Mouse (Mus musculus): ENCODE results near the gene Atg5. TPM values are rescaled to one million over a fixed set of nuclear protein-coding genes. Genes with fewer than 3 reads are reported as not detected.

The Atg5 gene
- polyA plus RNA-seq, 1 experiment from 2014 or later = 24.5 TPM

DNA sequence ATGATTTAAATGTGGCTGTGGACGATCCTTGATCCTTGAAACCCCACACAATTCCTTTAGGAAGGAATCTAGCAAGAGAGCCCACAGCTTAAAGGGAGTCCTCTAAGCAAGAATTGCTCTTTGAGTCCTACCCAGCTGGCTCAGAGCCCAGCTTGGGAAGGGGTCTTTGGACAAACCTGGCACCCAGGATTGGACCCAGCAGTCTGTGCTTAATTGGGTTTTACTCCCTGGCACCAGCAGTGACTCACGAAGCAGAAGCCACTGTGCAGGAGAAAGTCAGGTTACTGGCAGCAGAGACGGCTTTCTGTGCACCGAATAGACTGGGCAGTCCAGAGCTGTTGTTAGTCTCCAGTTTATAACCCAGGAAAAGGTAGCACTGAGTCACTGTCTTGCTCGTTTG lies 117.1 kb downstream of the Atg5 start:
- CTCF ChIA-PET = no interaction called here
- no peak for TF ChIP-seq CTCF (IDR thresholded peaks at IDR 0.05)
- no peaks in the 10 kb centered on the region for H3K27me3 ChIP-seq
- POLR2A ChIA-PET = no interaction called here
- DNase-seq (ENCODE audit: low read depth, low spot score) = no peak
- in situ Hi-C loops (cut with MboI; ENCODE audit: low pct_unique_long_range_greater_than_20kb) = no loop called here
- no peak for ATAC-seq

DNA sequence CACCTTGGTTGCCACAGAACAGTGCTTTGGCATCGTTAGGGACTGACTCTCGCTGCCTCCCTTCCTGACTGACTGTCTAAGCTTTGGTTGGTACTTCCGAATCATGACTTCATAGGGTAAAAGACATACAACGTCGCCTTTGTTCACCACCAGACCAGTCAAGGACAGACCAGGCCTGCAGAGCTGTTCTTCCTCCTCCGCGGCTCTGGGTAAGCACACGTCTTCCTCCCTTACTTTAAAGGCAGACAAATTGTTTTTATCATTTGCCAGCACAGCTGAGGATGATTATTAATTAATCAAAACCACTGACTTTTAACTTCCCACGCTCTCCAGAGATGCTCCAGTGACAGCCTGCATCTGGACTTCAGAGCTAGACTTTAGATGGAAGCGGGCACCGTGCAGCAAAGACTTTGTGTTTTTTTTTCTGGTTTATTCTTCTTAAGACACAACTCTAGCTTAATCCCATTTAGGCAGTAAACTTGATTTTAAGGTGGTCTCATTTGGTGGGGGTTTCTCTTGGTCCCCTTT lies 120.6 kb downstream of the Atg5 start:
- in situ Hi-C loops (cut with MboI; ENCODE audit: low pct_unique_long_range_greater_than_20kb) = no loop called here
- no peak for DNase-seq (ENCODE audit: low read depth, low spot score)
- no peak for ATAC-seq
- TF ChIP-seq CTCF (IDR thresholded peaks at IDR 0.05) = no peak
- ChIA-PET POLR2A (no interaction called here), CTCF (interaction anchor here (0.8 to 1.1 kb wide), 2 partner anchors 14 to 51 kb away, joined by 3 read pairs; no protein-coding TSS in a partner anchor)
- no peaks in the 10 kb centered on the region for H3K27me3 ChIP-seq

DNA sequence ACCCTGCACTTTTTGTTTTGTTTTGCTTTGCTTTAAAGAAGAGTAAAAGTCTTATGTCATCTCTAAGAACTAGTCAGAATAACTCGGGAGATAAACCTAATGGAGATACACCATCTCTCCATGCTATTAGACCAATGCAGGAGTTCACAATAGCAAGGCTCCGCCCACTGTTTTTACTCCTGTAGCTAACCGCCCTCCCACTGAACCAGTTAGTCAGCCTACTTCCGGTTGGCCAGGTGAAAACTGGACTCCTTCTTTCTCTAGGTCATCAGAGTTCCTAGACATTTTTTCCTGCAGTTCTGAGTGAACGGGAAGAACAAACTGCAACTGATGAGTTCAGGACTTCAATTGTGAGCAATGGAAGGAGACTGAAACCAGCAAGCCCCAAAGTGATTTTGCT lies 122.1 kb downstream of the Atg5 start:
- TF ChIP-seq CTCF (IDR thresholded peaks at IDR 0.05) = no peak
- ATAC-seq (no peak), DNase-seq (ENCODE audit: low read depth, low spot score) (no peak)
- POLR2A ChIA-PET = no interaction called here
- no peaks in the 10 kb centered on the region for H3K27me3 ChIP-seq
- in situ Hi-C loops (cut with MboI; ENCODE audit: low pct_unique_long_range_greater_than_20kb) = no loop called here
- CTCF ChIA-PET = no interaction called here

DNA sequence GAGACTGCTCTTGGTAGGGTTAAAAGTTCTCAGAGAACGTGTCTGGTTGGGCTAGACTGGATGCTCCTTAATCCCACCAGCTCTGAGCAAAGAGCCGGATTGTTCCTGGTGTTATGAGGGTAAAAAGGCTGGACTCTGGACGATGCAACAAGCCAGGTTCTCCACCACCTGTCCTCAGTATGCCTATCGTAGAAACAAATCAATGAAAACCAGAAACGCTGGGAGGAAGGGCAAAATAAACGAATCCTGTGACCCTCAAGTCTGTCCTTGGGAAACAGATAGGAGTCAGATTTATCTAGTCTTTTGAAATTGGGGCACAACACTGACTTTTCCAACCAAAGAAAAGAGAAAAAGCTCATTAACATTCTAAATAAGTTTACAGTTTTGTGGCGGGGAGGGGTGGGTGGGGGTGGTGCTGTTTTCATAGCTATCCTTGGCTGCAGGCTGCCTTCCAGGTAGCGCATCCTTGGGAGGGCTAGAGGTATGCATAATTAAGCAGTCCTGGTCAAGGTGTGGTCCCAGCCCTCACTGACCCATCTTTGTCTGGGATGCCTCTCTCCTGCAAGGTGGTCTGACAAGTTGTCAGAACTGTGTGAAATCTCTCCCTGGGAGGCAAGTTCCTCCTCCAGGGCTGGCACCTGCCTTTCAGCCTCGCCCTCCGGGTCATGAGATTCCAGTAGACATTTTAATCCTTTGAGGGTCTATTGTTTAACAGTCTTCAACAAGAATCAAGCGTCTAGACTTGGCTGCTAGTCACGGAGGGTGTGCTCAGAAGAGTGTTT lies 123.5 kb downstream of the Atg5 start:
- POLR2A ChIA-PET = no interaction called here
- H3K27me3 ChIP-seq = no peaks in the 10 kb centered on the region
- TF ChIP-seq CTCF (IDR thresholded peaks at IDR 0.05) = no peak
- DNase-seq (ENCODE audit: low read depth, low spot score) (no peak), ATAC-seq (no peak)
- in situ Hi-C loops (cut with MboI; ENCODE audit: low pct_unique_long_range_greater_than_20kb) = no loop called here
- CTCF ChIA-PET = interaction anchor here (0.9 kb wide), 1 partner anchor 17 kb away, joined by 3 read pairs; no protein-coding TSS in a partner anchor

DNA sequence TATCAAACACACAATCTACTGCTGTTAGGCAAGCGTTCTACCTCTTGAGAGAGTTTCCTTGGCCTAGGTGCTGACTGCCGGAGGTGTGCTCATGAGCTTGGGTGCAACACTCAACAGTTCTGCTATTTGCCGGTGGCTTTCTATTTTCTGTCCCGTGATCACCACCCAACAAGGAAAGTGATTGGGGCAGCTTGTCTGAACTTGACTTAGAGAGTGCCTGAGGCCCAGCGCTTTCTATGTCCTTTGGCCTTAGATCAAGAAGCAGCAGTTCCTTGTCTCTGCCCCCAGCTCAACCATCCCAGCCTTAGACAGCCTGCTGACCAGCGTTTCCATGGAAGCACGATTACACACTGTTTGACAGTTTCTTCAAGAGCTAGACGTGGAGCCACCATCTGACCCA lies 124.7 kb downstream of the Atg5 start:
- no peaks in the 10 kb centered on the region for H3K27me3 ChIP-seq
- DNase-seq (ENCODE audit: low read depth, low spot score) (no peak), ATAC-seq (no peak)
- POLR2A ChIA-PET = no interaction called here
- CTCF ChIA-PET = no interaction called here
- in situ Hi-C loops (cut with MboI; ENCODE audit: low pct_unique_long_range_greater_than_20kb) = no loop called here
- no peak for TF ChIP-seq CTCF (IDR thresholded peaks at IDR 0.05)

DNA sequence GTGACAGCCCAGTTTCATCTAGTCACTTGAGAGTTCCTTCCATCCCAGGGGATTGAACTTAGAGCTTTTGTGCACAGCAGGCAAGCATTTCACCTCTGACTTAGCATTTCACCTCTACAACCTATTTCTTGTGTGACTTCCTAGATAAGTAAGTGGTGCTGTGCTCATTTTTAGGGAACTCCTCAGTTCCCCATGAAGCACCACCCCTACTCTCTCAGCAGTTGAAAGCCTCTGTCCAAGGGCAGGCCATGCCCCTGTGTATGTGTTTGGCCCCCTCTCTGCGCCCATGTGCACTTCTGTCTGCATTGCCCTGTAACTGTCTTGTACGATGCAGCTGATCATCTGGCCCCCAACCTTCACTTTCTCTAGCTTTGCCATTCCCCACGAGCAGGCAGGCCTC lies 132.0 kb downstream of the Atg5 start:
- no peak for TF ChIP-seq CTCF (IDR thresholded peaks at IDR 0.05)
- DNase-seq (ENCODE audit: low read depth, low spot score) (no peak), ATAC-seq (no peak)
- CTCF ChIA-PET = no interaction called here
- POLR2A ChIA-PET = no interaction called here
- no peaks in the 10 kb centered on the region for H3K27me3 ChIP-seq
- in situ Hi-C loops (cut with MboI; ENCODE audit: low pct_unique_long_range_greater_than_20kb) = no loop called here

DNA sequence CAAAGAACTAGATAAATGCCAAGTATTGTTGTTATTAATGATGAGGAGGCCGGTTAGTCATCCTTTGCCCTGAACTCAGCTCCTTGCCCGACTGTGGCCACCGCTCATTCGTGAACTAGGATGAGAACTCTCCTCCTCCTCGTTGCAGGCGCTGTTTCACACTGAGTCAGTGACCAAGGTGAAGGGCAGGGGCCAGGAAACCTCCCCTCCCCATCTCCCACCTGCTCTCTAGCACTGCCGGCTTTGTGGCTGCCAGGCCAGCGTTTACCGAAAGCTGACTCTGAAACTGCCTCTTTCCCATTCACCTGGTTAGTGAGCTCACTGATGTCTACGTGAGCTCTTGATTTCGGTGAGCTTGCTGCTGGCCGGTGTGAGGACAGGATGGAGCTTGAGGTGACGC lies 132.4 kb downstream of the Atg5 start:
- no peak for TF ChIP-seq CTCF (IDR thresholded peaks at IDR 0.05)
- ChIA-PET CTCF (interaction anchor here (0.7 kb wide), 1 partner anchor 27 kb away, joined by 3 read pairs; no protein-coding TSS in a partner anchor), POLR2A (no interaction called here)
- no peak for DNase-seq (ENCODE audit: low read depth, low spot score)
- in situ Hi-C loops (cut with MboI; ENCODE audit: low pct_unique_long_range_greater_than_20kb) = no loop called here
- ATAC-seq = no peak
- H3K27me3 ChIP-seq = no peaks in the 10 kb centered on the region

DNA sequence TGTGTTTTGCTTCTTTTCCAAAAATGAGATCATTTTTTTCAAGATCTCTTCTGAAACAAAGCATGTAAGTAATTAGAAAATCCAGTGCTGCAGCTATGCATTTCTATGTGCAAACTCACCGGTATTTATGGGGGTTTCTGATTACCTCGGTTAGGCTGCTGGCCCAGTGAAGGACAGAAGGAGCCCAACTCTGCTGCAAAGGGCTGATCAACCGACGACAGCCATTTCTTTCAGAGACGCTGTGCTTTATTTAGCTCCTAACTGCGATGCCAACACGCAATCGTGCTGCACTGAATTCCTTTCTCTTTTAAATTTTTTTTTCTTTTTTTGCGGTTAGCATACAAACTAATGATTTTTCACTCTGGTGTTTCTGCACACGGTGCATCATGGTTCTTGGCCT lies 133.4 kb downstream of the Atg5 start:
- CTCF ChIA-PET = no interaction called here
- DNase-seq (ENCODE audit: low read depth, low spot score) (no peak), ATAC-seq (no peak)
- H3K27me3 ChIP-seq = no peaks in the 10 kb centered on the region
- POLR2A ChIA-PET = no interaction called here
- no peak for TF ChIP-seq CTCF (IDR thresholded peaks at IDR 0.05)
- in situ Hi-C loops (cut with MboI; ENCODE audit: low pct_unique_long_range_greater_than_20kb) = no loop called here

DNA sequence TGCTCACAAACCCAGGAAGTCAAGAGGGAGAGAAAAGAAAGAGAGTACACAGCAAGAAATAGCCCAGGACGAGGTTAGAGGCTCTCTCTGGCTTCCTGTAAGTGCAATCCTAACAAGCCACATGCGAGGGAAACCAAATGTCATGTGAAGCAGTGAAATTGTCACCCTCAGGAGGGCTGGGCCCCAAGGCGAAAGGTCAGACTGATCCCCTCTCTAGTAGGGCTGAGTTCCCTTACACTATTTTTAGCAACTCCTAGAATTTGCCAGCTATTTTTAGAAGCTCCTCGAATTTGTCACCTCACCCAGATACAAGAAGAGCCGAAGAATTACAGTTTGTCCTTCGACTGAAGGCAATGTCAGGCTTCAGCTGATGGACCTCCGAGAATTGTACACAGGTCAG lies 135.3 kb downstream of the Atg5 start:
- no peak for TF ChIP-seq CTCF (IDR thresholded peaks at IDR 0.05)
- no peaks in the 10 kb centered on the region for H3K27me3 ChIP-seq
- in situ Hi-C loops (cut with MboI; ENCODE audit: low pct_unique_long_range_greater_than_20kb) = no loop called here
- ATAC-seq (no peak), DNase-seq (ENCODE audit: low read depth, low spot score) (no peak)
- ChIA-PET POLR2A (no interaction called here), CTCF (no interaction called here)

DNA sequence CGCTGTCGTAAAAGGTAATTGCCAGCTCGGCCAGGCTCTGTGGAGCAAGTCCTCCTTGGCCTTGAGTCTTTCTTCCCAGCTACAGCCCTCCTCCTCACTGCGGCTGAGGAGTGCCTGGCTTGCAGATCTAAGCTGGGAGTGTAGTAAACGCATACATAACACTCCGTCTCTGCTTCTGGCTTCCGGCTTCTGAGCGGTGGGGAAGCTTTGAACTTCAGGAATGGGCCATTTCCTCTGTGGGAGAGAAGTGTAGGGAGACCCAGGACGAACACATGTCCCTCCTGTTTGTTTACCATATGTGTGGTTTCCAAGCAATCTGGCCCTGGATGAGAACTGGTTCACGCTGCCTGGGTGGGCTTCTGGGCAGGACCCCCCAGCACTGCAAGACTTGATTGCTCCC lies 140.9 kb downstream of the Atg5 start:
- ChIA-PET CTCF (interaction anchor here (1.1 to 1.5 kb wide), 4 partner anchors 10 to 45 kb away, joined by 3 to 5 read pairs (median 3); no protein-coding TSS in a partner anchor), POLR2A (interaction anchor here (0.7 kb wide), 1 partner anchor 114 kb away, joined by 3 read pairs; no protein-coding TSS in a partner anchor)
- DNase-seq (ENCODE audit: low read depth, low spot score) (no peak), ATAC-seq (no peak)
- H3K27me3 ChIP-seq = no peaks in the 10 kb centered on the region
- in situ Hi-C loops (cut with MboI; ENCODE audit: low pct_unique_long_range_greater_than_20kb) = no loop called here
- TF ChIP-seq CTCF (IDR thresholded peaks at IDR 0.05) = no peak

DNA sequence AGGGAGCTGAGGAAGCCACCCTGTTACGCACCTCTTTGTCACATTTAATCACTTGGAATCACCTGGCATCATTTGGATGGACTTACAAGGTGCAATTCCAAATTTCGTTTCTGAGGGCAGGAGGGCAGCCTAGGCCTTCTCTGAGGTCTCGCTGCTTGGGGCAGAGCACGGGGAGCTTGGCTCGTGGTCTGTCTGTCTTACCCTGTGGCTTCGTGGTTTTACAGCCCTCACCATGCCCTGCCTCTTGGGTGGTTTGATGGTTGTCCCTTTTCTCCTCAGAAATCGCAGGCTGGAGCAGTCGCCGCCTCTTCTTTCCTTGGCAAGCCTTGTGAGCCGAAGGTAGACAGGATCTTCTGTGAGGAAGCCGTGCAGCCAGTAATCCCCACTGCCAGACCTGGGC lies 141.8 kb downstream of the Atg5 start:
- TF ChIP-seq CTCF (IDR thresholded peaks at IDR 0.05) = no peak
- ChIA-PET CTCF (interaction anchor here (1.3 kb wide), 1 partner anchor 10 kb away, joined by 3 read pairs; no protein-coding TSS in a partner anchor), POLR2A (interaction anchor here (0.7 kb wide), 1 partner anchor 30 kb away, joined by 4 read pairs; no protein-coding TSS in a partner anchor)
- no peak for ATAC-seq
- H3K27me3 ChIP-seq = no peaks in the 10 kb centered on the region
- in situ Hi-C loops (cut with MboI; ENCODE audit: low pct_unique_long_range_greater_than_20kb) = no loop called here
- no peak for DNase-seq (ENCODE audit: low read depth, low spot score)

Other genes starting within 250 kb of the Atg5 start
- gene Crybg1, start 119.5 kb upstream of the Atg5 start, polyA plus RNA-seq (2021) = 25.5 TPM